Mouse (Mus musculus) small intestine, adult 2 months (tissue): ENCODE data around the gene Igsf21.

Experiments
- CTCF ChIP-seq: fragments of 200-500 bp; IDR thresholded peaks from 2 replicates; pipeline ENCODE4 v1.5.1; 2012; ENCODE audit warnings: low read depth, mild to moderate bottlenecking, control low read depth, inconsistent platforms, low read length, moderate library complexity, mixed read lengths; ENCODE audit not compliant: insufficient replicate concordance, insufficient read length; ENCODE audit errors: extremely low read depth
- POLR2A ChIP-seq: fragments of 200-500 bp; IDR thresholded peaks from 2 replicates; pipeline ENCODE4 v1.6.1; 2012; ENCODE audit warnings: low read depth, mild to moderate bottlenecking, control low read depth, inconsistent platforms, low read length, moderate library complexity

DNA sequence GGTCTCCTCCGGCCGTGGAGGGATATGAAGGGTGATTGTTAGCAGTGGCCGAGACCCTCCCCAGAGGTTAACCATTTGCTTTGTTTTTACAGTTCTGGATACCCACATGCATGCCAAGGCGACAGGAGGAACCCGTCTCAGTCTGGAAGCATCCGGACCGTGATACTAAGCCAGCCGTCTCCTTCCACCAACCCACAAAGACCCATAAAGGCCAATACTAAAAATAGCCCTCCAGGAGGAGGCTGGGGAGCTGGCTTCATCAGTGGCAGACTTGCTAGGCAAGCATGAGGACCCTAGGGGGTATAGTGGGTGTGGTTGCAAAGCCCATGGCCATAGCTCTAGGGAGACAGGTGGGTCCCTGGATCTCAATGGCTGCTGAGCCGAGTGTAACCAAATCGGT, 41.8 kb downstream of the Igsf21 start:
- TF ChIP-seq POLR2A, result no peak
- TF ChIP-seq CTCF, result no peak
